Mouse (Mus musculus) liver, adult 2 months (tissue): ENCODE measurements at regions not wholly inside any gene's neighbourhood (a gene's known extent, or its start where the extent isn't known, plus 50 kb on each side); places are given as distances from the start of the nearest gene placed in this dataset.
"Not testable (repeated sequence)": the region's sequence is repeated elsewhere in the genome, so short reads cannot be mapped to it uniquely, and the experiment has no call there.

Experiments
- CTCF ChIP-seq: fragments of 200-500 bp; IDR thresholded peaks from 2 replicates; pipeline ENCODE4 v1.5.1; 2011; ENCODE audit warnings: low read depth, low read length, control low read depth
- POLR2A ChIP-seq: fragments of 200-500 bp; IDR thresholded peaks from 2 replicates; pipeline ENCODE4 v1.6.1; 2011; ENCODE audit warnings: low read length, control low read depth; ENCODE audit not compliant: insufficient read depth; ENCODE audit errors: extremely low read depth

DNA sequence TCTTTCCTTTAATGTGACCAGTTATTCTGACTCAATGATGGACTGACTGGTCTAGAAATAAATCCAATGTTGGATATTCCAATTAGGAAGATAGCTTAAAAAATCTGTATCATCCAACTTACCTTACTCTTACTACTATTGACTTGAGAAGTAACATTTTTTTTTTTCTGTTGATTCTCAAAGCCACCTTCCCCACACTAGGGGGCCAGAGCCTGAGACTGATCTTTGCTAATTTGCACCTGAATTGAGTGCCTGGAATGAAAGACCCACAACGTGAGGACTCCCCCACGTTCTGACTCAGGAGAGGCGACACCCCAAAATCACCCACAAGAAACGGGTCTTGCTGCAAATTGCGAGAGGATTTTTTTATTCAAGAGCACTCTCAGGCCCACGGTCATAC, 86.3 kb downstream of the Mup20 start:
- not testable (repeated sequence) for TF ChIP-seq CTCF, POLR2A
